Mouse (Mus musculus) Patski (cell line): Measurements from ENCODE around the gene Srd5a1. TPM values are rescaled to one million over a fixed set of nuclear protein-coding genes. Genes with fewer than 3 reads are reported as not detected.
"Not testable (repeated sequence)": the region's sequence is repeated elsewhere in the genome, so short reads cannot be mapped to it uniquely, and the experiment has no call there.

Experiments used
- ATAC-seq: fragments of 100-300 bp; one replicate; pipeline ENCODE4 v1.8.0; 2021
- CTCF ChIA-PET: fragments of 350-600 bp; sonication (Branson Sonifier 250); formaldehyde crosslinking; loops from one replicate; lab custom pipeline; 2022; ENCODE audit warnings: inconsistent platforms; lab: Charles Lee
- POLR2A ChIA-PET: fragments of 350-600 bp; sonication (Branson Sonifier 250); formaldehyde crosslinking; loops from one replicate; lab custom pipeline; 2022; ENCODE audit warnings: antibody characterized with exemption, inconsistent platforms; lab: Charles Lee
- DNase-seq: peaks from one replicate; pipeline ENCODE4 v3.0.0-alpha.2; 2011; ENCODE audit warnings: low read depth, low spot score
- H3K27me3 ChIP-seq: fragments of 371-371 bp; one replicate; pipeline ENCODE4 v1.5.1; 2021
- CTCF ChIP-seq: fragments of 100-300 bp; IDR thresholded peaks from one replicate; pipeline ENCODE4 v1.5.1; 2021
- in situ Hi-C: fragments of 300-500 bp; cut with MboI; formaldehyde crosslinking; loops from 3 replicates; pipeline ENCODE4 v1.11.1; 2018; ENCODE audit warnings: low pct_unique_long_range_greater_than_20kb, mixed read lengths
- polyA plus RNA-seq: library from polyadenylated mRNA; unstranded; gene quantifications from one replicate; pipeline ENCODE4 v1.2.3, GENCODE M21; 2021

Srd5a1 gene
- polyA plus RNA-seq, 1 experiment from 2014 or later, result 122 TPM

DNA sequence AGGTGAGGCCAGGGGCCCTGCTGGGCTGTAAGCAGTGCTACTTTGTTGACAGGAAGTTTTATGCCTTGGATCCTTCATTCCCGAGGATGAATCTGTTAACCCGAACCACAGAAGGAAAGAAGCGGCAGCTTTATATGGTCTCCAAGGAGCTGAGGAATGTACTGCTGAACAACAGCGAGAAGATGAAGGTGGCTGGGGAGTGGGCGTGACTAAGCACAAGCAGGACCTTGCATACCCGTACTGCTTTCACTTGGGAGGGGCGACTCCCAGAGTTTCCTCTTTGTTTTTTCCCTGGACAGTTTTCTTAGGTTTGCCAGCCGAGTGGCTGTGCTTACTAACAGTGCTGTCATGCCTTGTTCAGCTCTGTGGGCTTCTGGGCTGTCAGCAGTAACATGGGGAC, 19.3 kb upstream of the Srd5a1 start:
- ATAC-seq, result no peak
- DNase-seq, result no peak
- ChIA-PET POLR2A (no interaction called here), CTCF (interaction anchor here (1.0 to 2.4 kb wide), 3 partner anchors 24 to 77 kb away, joined by 3 to 6 read pairs (median 5); no protein-coding TSS in a partner anchor)
- TF ChIP-seq CTCF, result no peak
- in situ Hi-C loops, result no loop called here
- H3K27me3 ChIP-seq, result no peaks in the 10 kb centered on the region

DNA sequence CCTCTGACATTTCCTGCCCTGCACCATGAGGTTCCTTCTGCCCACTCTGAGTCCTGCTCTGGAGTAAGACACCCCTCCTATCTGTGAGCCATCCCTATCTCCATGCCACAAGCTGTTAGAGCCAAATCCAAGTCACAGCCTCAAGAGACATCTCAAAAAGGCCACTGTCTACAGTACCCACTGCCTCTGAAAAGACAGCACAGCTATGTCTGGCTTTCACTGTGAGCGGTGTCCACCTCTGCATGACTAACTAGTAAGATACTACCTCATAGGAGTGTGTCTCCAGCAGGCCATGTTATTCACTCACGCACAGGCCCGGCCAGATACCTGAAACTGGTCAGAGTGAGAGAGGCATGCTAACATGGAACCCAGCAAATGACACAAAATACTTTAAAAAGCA, 16.7 kb upstream of the Srd5a1 start:
- ChIA-PET CTCF (interaction anchor here (0.7 to 0.9 kb wide), 3 partner anchors 10 to 24 kb away, joined by 3 to 5 read pairs (median 3); no protein-coding TSS in a partner anchor), POLR2A (no interaction called here)
- H3K27me3 ChIP-seq, result no peaks in the 10 kb centered on the region
- ATAC-seq (no peak), DNase-seq (no peak)
- in situ Hi-C loops, result no loop called here
- TF ChIP-seq CTCF, result no peak

DNA sequence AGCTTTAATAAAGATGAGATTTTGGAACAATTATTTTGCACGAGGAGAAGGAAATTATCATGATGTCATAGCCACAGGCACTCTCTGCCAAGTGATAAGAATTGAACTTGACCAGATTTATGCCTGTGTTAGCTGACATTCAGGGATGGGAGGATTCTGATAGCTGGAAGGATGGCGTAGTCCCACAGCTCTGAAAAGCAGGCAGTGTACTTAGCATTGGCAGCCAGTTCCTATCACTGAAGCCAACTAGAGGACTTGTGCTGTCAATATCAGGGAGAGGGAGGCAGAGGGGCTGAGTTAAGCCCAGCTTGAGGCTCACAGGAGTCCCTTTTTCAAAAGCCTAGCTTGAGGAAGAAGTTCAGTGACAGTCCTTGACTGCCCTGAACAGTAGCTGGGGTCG, 13.3 kb upstream of the Srd5a1 start:
- in situ Hi-C loops, result no loop called here
- H3K27me3 ChIP-seq, result no peaks in the 10 kb centered on the region
- ChIA-PET POLR2A (interaction anchor here (0.7 kb wide), 1 partner anchor 83 kb away, joined by 3 read pairs; no protein-coding TSS in a partner anchor), CTCF (interaction anchor here (1.1 to 1.5 kb wide), 4 partner anchors 10 to 31 kb away, joined by 4 to 6 read pairs (median 4); partner anchors contain the start of gene Srd5a1)
- TF ChIP-seq CTCF, result no peak
- DNase-seq (no peak), ATAC-seq (no peak)

DNA sequence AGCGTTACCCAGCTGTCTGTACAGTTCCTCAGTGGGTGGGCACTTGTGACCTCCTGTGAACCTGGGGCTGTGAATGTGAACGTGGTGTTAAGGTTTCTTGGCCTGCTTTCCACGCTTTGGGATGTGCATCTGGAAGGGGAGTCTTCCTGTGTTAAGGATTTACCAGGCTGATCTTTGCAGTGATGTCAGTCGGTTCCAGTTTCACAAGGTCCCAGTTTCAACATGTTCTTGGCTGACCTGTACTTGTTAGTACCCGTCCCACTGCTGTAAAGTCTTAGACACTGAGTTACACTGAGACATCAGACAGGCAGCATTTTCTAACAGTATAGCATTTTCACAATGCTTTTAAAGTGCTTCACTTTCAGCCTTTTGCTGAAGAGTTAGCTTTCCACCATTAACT, 12.6 kb upstream of the Srd5a1 start:
- ChIA-PET CTCF (interaction anchor here (1.4 to 2.1 kb wide), 2 partner anchors 32 to 114 kb away, joined by 5 to 6 read pairs; no protein-coding TSS in a partner anchor), POLR2A (no interaction called here)
- no peaks in the 10 kb centered on the region for H3K27me3 ChIP-seq
- DNase-seq (no peak), ATAC-seq (no peak)
- TF ChIP-seq CTCF, result no peak
- in situ Hi-C loops, result no loop called here

DNA sequence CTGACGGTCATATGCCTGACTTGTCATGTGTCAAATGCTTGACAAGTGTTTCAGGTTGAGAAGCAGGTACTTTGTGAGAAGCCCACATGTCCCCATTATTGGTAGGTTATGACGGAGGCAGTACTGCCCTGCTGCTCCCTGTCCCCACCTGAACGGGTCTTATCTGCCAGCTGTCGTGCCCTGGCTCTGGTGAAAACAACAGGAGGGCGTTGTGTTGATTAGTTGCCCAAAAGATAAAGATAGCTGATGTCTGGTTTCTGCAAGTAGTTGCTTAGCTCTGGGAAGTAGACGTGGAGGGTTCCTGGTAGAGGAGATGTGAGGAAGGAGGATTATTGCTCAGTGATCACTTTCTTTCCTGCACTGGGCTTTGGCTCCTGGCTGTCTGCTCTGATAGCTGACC, 5.5 kb upstream of the Srd5a1 start:
- in situ Hi-C loops, result no loop called here
- H3K27me3 ChIP-seq, result no peaks in the 10 kb centered on the region
- DNase-seq, result no peak
- CTCF ChIA-PET, result interaction anchor here (1.6 kb wide), 1 partner anchor 9 kb away, joined by 3 read pairs; no protein-coding TSS in a partner anchor
- POLR2A ChIA-PET, result no interaction called here
- TF ChIP-seq CTCF, result no peak
- no peak for ATAC-seq

DNA sequence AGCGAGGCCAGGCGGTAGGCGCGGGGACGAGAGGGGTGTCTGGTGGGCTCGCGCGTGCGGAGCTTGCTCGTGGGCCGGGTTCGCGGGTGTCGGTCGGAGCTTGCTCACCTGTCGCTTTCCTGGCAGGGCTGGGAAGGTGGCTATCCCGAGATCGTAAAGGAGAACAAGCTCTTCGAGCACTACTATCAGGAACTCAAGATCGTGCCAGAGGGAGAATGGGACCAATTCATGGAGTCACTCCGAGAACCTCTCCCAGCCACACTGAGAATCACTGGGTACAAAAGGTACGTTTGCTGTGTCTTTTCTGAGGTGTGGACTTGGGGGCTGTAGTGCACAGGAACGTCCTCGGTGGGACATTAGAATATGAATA, 918 bp upstream of the Srd5a1 start:
- ChIA-PET POLR2A (interaction anchor here (0.6 to 0.8 kb wide), 3 partner anchors 9 to 714 kb away, joined by 3 read pairs; no protein-coding TSS in a partner anchor), CTCF (interaction anchor here (1.3 to 2.5 kb wide), 3 partner anchors 13 to 59 kb away, joined by 4 to 5 read pairs (median 5); no protein-coding TSS in a partner anchor)
- no peak for TF ChIP-seq CTCF
- in situ Hi-C loops, result loop anchor here (5.0 kb wide), 1 partner anchor 60 kb away; no protein-coding TSS in a partner anchor
- ATAC-seq (no peak), DNase-seq (no peak)
- no peaks in the 10 kb centered on the region for H3K27me3 ChIP-seq

DNA sequence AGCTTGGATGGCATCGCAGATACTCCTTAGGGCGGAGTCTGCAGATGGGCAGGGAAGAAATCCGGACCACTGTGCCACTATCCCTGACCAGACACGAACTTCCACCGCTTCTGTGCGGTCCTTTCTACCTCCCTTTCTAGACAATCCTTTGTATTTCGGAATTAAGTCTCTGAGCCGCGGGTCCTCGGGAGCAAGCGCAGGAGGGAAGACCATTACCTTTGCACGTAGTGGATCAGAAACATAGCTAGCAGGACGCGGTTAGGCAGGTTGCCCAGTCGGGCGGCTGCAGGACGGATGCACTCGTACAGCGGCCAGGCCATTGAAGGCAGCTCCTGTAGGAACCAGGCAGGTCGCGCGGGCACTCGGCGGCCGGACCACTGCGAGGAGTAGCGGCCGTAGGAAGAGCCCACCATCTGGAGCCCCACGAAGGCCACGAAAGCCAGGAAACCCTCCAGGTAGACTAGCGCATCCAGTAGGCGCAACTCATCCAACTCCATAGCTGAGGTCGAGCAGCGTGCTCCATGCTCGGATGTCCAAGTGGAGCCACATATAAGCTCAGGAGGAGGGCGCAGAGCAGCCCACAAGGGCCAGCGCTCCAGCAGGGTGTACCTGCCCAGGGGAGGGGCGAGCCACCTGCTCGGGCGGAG, 368 bp downstream of the Srd5a1 start:
- in situ Hi-C loops, result loop anchor here (5.0 kb wide), 1 partner anchor 59 kb away; no protein-coding TSS in a partner anchor
- H3K27me3 ChIP-seq, result no peaks in the 10 kb centered on the region
- ChIA-PET POLR2A (interaction anchor here (0.7 to 1.2 kb wide), 3 partner anchors 17 to 38 kb away, joined by 3 to 5 read pairs (median 5); no protein-coding TSS in a partner anchor), CTCF (interaction anchor here (1.0 to 2.5 kb wide), 6 partner anchors 12 to 58 kb away, joined by 3 to 5 read pairs (median 5); no protein-coding TSS in a partner anchor)
- no peak for TF ChIP-seq CTCF
- DNase-seq (no peak), ATAC-seq (peak; percentile 32)

DNA sequence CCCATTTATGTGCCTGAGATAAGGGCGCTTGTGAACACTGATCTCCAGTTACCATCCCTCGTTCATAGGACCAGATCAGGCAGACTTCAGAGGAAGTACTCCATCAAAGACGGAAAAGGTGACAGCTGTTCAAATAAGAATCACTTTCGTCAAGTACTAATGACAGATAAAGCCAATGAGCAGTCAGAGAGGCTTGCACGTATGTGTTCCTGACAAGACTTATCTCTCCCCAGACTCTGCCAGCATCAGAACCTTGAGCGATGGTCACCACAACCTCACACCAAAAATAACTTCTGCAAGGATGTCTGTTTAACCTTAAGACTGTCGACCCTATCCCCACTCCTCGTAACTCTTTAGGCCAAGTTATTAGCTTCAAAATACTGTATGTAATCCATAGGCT, 2.5 kb downstream of the Srd5a1 start:
- DNase-seq (no peak), ATAC-seq (no peak)
- ChIA-PET CTCF (interaction anchor here (0.8 to 1.3 kb wide), 3 partner anchors 14 to 47 kb away, joined by 3 to 4 read pairs (median 4); no protein-coding TSS in a partner anchor), POLR2A (no interaction called here)
- no peaks in the 10 kb centered on the region for H3K27me3 ChIP-seq
- in situ Hi-C loops, result no loop called here
- TF ChIP-seq CTCF, result no peak

DNA sequence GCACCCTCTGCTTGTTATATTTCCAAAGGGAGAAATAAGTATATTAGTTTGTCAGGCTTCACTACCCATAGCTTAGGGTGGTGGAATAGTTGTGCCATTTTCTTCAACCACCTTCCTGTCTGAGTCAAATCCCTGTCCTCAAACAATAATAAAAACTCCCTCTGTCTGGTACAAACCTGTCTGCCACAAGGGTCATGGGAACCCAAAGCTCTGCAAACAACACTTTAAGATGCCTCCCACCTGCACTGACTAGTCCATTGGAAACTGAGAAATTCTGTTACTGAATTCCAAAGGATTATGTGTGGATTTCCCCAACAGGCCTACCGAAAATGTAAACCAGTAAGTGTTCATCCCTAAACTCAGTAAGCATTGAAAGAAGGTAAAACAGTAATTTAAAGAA, 6.6 kb downstream of the Srd5a1 start:
- POLR2A ChIA-PET, result interaction anchor here (0.5 to 1.2 kb wide), 3 partner anchors 10 to 1024 kb away, joined by 3 read pairs; no protein-coding TSS in a partner anchor
- in situ Hi-C loops, result no loop called here
- CTCF ChIA-PET, result interaction anchor here (0.8 to 2.2 kb wide), 2 partner anchors 17 to 19 kb away, joined by 3 to 5 read pairs; no protein-coding TSS in a partner anchor

DNA sequence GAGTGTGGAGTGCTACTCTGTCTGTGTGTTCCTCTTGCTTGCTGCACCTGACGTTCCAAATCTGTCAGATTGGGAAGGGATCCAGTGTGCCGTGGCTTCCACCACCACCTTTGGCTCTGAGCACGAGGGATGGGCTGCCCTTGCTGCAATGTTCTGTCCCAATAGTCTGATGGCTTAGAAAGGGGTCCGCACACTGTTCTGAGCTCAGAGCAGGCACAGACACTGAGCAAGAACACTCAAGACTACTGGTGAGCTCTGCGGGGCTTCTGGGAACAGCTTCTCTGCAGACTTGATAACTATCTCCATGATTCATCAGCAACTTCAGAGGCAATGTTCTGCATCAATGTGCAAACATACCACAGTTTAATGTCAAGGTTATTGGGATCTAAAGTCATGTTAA, 9.9 kb downstream of the Srd5a1 start:
- in situ Hi-C loops, result no loop called here
- POLR2A ChIA-PET, result no interaction called here
- no peaks in the 10 kb centered on the region for H3K27me3 ChIP-seq
- CTCF ChIA-PET, result interaction anchor here (1.0 to 1.4 kb wide), 3 partner anchors 13 to 71 kb away, joined by 3 to 4 read pairs (median 3); no protein-coding TSS in a partner anchor
- ATAC-seq (no peak), DNase-seq (no peak)
- no peak for TF ChIP-seq CTCF

More for the DNA sequence above, 6.6 kb downstream of the Srd5a1 start:
- ATAC-seq, result peak; percentile 75
- TF ChIP-seq CTCF, result no peak
- no peaks in the 10 kb centered on the region for H3K27me3 ChIP-seq
- DNase-seq, result peak; percentile 77

DNA sequence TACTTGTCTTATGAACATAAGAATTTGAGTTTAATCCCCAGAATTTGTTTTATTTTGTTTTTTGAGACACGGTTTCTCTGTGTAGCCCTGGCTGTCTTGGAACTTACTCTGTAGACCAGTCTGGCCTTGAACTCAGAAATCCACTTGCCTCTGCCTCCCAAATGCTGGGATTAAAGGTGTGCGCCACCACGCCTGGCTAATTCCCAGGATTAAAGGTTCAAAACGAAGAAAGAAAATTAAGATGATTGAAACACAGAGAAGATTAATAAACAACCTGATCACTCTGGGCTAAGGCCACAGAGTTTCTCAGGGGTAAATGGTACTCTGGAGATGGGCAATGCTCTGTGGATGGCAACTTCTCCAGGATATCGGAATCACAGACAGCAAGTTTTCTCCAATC, 10.4 kb downstream of the Srd5a1 start:
- H3K27me3 ChIP-seq, ATAC-seq, DNase-seq, POLR2A ChIA-PET, in situ Hi-C loops: not testable (repeated sequence)
- CTCF ChIA-PET, result interaction anchor here (1.1 to 1.4 kb wide), 3 partner anchors 10 to 70 kb away, joined by 3 to 4 read pairs (median 3); no protein-coding TSS in a partner anchor
